Mouse (Mus musculus) cerebellum, adult 9-11 months (tissue): ENCODE measurements at regions not wholly inside any gene's neighbourhood (a gene's known extent, or its start where the extent isn't known, plus 50 kb on each side); places are given as distances from the start of the nearest gene placed in this dataset.

Source experiments
- DNase-seq: peaks from one replicate; pipeline ENCODE4 v3.0.0; 2022

GRCm38 (mm10) chr3:104343096-104343495 is 122.9 kb upstream of the Magi3 start:
- DNase-seq: no peak

- no peak for DNase-seq
These were observed 122.0 kb upstream of the Magi3 start for GRCm38 (mm10) chr3:104342220-104342619.

GRCm38 (mm10) chr3:104340331-104340730 is 120.2 kb upstream of the Magi3 start:
- no peak for DNase-seq

DNA sequence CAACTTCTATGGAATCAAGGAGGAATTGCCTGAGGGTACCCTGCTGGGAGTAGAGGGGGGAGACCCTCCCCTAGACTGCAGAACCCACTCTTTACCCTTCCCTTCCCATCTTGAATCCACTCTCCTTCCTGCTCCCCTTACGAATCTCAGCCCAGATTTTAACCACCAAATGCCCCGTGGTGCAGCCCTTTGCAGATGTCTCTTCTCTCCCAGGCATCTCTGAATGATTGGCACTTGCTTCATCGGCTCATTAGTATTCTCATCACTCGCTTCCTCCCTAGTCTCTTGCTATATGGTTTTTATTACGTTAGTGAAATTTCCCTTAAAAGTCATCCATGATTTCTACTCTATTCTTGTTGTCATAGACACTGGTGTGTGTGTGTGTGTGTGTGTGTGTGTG is 116.7 kb upstream of the Magi3 start:
- no peak for DNase-seq

GRCm38 (mm10) chr3:104336308-104336707 is 116.1 kb upstream of the Magi3 start:
- DNase-seq: no peak

DNA sequence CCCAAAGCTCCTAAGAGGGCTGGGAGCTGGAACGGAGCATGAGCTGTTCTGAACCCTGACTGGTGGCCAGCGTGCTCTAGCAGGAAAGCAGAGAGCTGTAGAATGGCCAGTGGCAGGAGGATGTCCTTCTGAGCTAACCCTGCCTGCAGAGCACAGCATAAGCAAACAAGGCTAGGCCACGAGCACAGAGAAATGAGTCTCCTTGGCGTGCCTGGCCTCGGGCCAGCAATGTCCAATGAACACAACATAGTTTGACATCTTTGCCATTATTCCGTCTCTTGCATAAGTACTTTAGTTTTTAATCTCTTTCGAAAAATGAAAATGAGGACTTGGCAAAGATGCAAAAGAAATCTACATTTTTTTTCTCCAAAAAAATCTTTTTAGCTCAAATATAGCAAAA is 114.6 kb upstream of the Magi3 start:
- no peak for DNase-seq

DNA sequence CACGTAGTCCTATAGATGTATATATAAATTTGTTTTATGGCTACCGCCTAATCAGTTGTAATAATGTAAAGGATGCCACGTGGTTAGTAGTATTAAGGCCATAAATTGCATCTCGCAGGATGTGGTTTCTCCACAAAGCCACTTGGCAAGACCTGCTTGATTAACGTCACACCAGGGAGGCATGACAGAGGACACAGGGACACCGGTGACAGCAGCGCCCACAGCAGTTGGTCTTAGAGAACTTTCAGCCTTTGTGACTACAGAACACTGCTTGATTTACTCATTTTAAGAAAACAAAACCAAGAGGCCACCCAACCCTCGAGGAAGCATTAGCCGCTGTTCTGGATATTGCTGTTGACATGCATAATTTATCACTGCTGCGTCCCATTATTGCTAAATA is 113.2 kb upstream of the Magi3 start:
- DNase-seq: no peak

- no peak for DNase-seq
These were observed 110.5 kb upstream of the Magi3 start for GRCm38 (mm10) chr3:104330646-104331045.

DNA sequence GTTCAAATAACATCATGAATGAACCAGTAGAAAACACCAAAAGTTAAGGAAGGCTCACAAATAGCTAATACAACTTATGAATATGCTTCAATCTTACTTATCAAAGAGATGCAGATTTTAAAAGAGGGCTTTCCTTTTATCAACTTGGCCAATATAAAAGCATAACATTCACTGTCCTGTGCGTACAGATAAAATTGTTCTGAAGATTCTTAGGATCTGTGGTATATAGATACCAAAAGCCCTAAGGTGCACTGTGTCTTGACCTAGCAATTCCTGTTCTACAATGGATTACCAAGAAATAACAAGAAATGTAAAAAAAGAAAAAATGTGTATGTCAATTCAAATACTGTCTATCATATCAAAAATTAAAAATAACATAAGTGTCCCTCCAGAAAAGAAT is 107.7 kb upstream of the Magi3 start:
- no peak for DNase-seq

DNA sequence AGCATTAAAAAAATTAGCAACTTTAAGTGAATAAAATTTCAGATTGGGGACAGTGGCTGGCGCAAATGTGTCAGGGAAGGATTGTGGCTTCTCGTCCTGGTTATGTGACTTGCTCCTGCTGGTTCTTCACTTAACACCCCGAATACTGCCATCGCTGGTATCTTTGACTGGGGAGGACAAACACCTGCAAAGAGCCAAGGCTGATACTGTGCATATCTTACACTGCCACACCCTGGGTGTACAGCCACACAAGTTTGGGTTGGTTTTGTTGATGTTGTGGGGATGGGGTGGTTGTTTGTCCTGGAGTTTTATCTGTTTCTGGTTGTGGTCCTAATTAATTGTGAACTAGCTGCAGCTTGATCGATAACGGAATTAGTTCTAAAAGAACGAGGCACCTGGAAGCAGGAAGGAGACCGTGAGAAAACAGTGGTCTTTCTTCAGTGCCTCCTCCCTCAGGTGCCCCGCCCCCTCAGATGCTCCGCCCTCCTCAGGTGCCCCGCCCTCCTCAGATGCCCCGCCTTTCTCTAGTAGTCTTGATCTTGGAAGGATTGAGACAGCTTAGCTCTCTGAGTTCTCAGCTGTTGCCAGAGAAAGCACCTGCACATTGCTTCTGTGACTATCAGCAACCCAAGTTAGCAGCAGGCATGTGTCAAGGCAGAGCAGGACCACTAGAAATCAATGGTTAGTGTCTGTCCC is 107.0 kb upstream of the Magi3 start:
- no peak for DNase-seq

DNA sequence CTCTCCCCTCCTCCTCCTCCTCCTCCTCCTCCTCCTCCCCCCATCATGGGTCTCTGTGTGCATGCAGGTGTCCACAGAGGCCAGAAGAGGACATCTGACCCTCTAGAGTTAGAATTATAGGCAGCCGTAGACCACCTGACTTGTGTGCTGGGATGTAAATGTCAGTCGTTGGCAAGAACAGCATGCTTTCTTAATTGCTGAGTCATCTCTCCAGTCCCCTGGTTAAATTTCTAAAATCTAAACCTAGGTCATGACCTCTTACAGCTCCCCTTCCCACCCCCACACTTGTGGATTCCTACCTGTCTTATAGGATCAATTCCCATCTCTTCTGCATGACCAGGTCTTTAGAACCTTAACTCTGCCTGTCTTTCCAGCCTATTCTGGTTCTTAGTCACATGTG is 102.4 kb upstream of the Magi3 start:
- no peak for DNase-seq

DNA sequence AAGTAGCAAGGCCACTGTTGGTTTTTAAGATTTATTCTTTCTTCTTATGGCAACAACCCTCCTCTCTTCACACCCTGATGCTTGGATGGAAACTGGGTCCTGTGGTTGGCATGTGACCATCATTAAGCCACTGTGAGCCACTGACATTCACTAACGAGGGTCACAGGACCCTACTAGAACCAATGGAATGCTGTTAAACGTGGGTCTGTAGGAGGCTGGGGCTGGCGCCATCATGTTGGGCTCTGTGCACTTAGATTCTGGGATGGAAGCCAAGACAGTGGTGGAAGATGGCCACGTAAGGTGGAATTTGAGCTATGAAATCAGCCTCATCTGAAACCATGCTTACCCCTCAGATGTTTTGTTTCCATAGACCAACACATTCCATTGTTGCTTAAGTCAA is 100.2 kb upstream of the Magi3 start:
- no peak for DNase-seq

GRCm38 (mm10) chr3:104319377-104319776 is 99.2 kb upstream of the Magi3 start:
- no peak for DNase-seq

GRCm38 (mm10) chr3:104318911-104319310 is 98.7 kb upstream of the Magi3 start:
- peak; percentile 11 for DNase-seq

DNA sequence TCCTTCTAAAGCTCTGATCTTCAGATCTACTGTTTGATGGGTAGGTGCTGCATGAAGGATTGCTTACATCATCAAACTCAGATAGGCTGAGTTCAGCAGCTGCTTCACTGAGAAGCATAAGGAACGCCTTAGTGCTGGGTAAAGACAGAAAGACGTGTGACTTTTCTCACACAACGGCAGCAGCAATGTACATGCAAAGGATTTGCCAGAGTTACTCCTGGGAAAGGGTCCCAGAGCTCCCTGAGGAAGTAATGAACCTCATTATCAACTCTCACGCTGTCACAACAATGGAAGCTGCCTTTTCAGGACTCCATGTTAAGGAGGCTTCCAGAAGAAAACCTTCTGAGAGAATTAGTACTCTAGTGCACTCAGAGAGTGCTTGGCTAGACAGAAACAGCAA is 97.4 kb upstream of the Magi3 start:
- no peak for DNase-seq

GRCm38 (mm10) chr3:104313063-104313462 is 92.9 kb upstream of the Magi3 start:
- no peak for DNase-seq

- no peak for DNase-seq
These were observed 86.8 kb upstream of the Magi3 start for GRCm38 (mm10) chr3:104306961-104307360.

DNA sequence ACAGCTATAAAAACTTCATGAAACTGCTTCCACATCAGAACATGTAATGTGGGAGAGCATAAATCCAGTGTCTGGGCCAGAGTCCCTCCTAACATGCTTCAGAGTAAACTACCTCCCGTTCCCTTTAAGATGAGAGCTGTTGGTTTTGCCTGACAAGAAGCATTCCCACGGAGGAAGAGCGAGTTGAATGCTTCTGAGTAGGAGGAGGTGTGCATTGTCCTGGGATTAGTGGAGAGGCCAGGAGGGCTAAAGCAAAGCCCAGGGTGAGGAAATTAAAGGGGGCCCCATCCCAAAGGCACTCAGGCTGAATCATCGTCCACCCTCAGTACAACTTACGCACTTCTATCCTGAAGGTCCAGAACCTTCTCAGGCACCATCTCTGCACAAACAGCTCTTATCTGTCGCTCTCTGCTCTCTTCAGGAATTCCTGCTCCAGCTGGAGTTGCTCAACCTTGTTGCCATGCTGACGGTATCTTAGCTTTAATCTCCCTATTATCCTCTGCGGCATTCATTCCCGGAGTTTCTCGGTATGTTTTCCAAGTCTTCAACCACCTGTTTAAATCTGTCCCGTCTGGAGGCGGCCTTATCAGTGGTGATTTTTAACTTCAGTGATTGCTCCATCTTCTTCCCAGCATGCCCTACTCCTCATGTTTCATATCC is 85.9 kb upstream of the Magi3 start:
- no peak for DNase-seq

GRCm38 (mm10) chr3:104303577-104303976 is 83.4 kb upstream of the Magi3 start:
- no peak for DNase-seq

DNA sequence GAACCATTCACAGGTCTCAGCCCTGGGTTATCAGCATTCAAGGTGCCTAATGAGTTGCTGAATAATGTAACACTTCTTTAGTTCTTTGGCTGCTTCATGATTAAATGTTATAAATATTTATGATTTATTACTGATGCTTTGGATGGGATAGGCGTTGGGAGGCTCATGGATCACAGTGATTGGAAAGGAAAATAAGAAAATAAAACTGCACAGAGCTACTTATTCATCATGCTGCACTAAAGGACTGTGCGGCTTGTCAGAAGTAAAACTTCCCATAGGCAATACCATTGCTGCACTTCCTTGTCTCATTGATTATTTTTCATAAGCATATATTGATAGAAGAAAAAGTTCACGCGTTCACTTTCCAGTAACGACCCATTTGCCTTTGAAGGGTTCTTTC is 80.0 kb upstream of the Magi3 start:
- no peak for DNase-seq

DNA sequence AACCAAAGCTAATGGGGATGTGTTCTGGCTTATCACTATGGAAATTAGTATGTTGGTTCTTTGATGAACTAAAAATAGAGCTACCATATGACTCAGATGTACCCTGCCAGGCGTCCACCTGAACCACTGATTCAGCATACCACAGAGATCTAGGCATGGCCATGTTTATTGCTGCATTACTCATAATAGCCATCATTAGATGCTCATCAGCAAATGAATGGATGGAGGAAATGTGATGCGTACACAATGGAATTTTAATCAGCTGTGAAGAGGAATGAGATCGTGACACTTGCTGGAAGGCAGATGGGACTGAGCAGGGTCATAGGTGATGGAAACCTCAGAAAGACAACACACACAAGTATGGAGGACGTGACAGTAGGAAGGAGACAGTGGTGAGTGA is 78.7 kb upstream of the Magi3 start:
- no peak for DNase-seq

GRCm38 (mm10) chr3:104298409-104298808 is 78.2 kb upstream of the Magi3 start:
- no peak for DNase-seq

- DNase-seq: no peak
These were observed 76.9 kb upstream of the Magi3 start for GRCm38 (mm10) chr3:104297112-104297511.

DNA sequence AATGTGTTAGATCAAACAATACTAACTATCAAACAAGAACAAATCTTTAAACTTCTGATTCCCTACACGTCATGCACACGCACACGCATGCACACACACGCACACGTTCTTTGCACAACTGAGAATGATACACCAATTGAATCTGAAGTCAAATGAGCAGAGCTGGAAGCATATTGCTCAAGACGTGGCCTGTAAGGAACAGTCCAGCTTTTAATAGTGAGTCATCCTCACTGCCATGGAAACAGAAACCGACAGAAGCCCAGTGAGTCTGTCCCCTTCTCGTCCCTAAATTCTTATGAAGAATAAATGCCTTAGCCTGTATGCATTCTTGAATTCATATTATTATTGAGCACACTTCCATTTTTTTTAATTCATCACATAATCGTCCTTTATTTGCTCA is 75.7 kb upstream of the Magi3 start:
- DNase-seq: no peak
